Mouse (Mus musculus) neural tube, embryonic 12.5 days (tissue): ENCODE data around the gene Lsm3. TPM values are rescaled to one million over a fixed set of nuclear protein-coding genes. Genes with fewer than 3 reads are reported as not detected.

Source experiments
- ATAC-seq: fragments of 200-750 bp; cut with Nextera tagmentation; 2 replicates; pipeline ENCODE4 v1.8.0; 2017; ENCODE audit warnings: low read depth, mild to moderate bottlenecking, moderate TSS enrichment, moderate library complexity; ENCODE audit not compliant: low FRiP score
- H3K27ac ChIP-seq: fragments of 300-500 bp; sonication (generic); 2 replicates; pipeline ENCODE4 v1.5.1; 2016
- H3K27me3 ChIP-seq: fragments of 300-500 bp; sonication (generic); replicated peaks from 2 replicates; pipeline ENCODE4 v1.6.1; 2016; ENCODE audit warnings: mild to moderate bottlenecking
- H3K36me3 ChIP-seq: fragments of 300-500 bp; sonication (generic); 2 replicates; pipeline ENCODE4 v1.6.1; 2016; ENCODE audit warnings: mild to moderate bottlenecking
- H3K4me1 ChIP-seq: fragments of 300-500 bp; sonication (generic); 2 replicates; pipeline ENCODE4 v1.6.1; 2016
- H3K4me2 ChIP-seq: fragments of 300-500 bp; sonication (generic); replicated peaks from 2 replicates; pipeline ENCODE4 v1.6.1; 2016; ENCODE audit warnings: mild to moderate bottlenecking
- H3K4me3 ChIP-seq: fragments of 300-500 bp; sonication (generic); 2 replicates; pipeline ENCODE4 v1.5.1; 2016
- H3K9ac ChIP-seq: fragments of 300-500 bp; sonication (generic); 2 replicates; pipeline ENCODE4 v1.6.1; 2016; ENCODE audit warnings: mild to moderate bottlenecking
- H3K9me3 ChIP-seq: fragments of 300-500 bp; sonication (generic); 2 replicates; pipeline ENCODE4 v1.6.1; 2016; ENCODE audit warnings: mild to moderate bottlenecking
- WGBS: fragments of 180-500 bp; shearing (Covaris S2); methylation state at CpG from one replicate; pipeline ENCODE4 v1.1.7; 2016; 5-methylcytosine and 5-hydroxymethylcytosine counted together
- polyA plus RNA-seq: library from polyadenylated mRNA; unstranded; fragments of >200 nt; fragmentation: Nextera tagmentation; extraction: Ambion mirVana; gene quantifications from 2 replicates; pipeline ENCODE4 v1.2.1, GENCODE M21; 2016

The Lsm3 gene
- polyA plus RNA-seq, 1 experiment from 2014 or later = 197 TPM

- Histone ChIP-seq H3K9ac (no peak overlapping the region), H3K36me3 (no peaks in the 10 kb centered on the region), H3K4me1 (no peaks in the 10 kb centered on the region), H3K27me3 (no peaks in the 10 kb centered on the region), H3K4me3 (no peak overlapping the region), H3K4me2 (no peak overlapping the region), H3K9me3 (no peaks in the 10 kb centered on the region), H3K27ac (no peak overlapping the region)
- WGBS = 70% methylated on average over 9 of the region's 9 CpGs
- ATAC-seq = no peak
Observed at GRCm38 (mm10) chr6:91566407-91566806, 50.7 kb downstream of the Lsm3 start.

Other genes with a start within 250 kb of the Lsm3 start
- 11.1 and 13.8 TPM in 2 replicates for gene Wnt7a, start 104.6 kb upstream of the Lsm3 start, polyA plus RNA-seq
- gene Chchd4, start 42.4 kb upstream of the Lsm3 start, polyA plus RNA-seq = 22.4 and 23.0 TPM in 2 replicates
- gene Tmem43, start 42.2 kb upstream of the Lsm3 start, polyA plus RNA-seq = 47.7 and 51.6 TPM in 2 replicates
- 25.4 and 27.0 TPM in 2 replicates for gene Xpc, start within 50 bp of the Lsm3 start, polyA plus RNA-seq
- 60.8 and 72.4 TPM in 2 replicates for gene Slc6a6, start 168.1 kb downstream of the Lsm3 start, polyA plus RNA-seq